Mouse (Mus musculus): Measurements from ENCODE around the gene Adsl. TPM values are rescaled to one million over a fixed set of nuclear protein-coding genes. Genes with fewer than 3 reads are reported as not detected.

Adsl gene
- polyA plus RNA-seq, 1 experiment, result 174 TPM

DNA sequence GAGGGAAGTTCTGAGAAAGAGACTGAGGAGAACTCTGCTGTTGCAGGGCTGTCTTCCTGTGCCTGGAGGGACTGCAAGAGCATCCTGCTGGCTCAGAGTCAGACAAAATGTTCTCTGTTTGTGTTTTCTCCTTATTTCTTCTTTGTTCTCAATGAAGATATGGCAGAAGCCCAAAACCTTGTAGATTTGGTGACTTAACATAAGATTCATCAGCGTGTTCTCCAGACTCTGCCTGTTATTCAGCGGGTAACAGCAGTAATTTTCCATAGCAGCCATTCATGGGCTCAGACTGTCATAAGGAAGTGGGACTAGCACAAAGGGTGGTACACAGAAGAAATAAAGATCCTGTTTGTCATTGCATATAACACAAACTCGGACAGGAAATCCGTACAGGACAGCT is 31.3 kb downstream of the Adsl start:
- no peak for TF ChIP-seq USF1 (IDR thresholded peaks at IDR 0.05; ENCODE audit: low read depth)
- no peak for TF ChIP-seq MYOD1 (IDR thresholded peaks at IDR 0.05; ENCODE audit: control insufficient read depth, insufficient read length, low read depth)
- no peak for TF ChIP-seq FOSL1 (IDR thresholded peaks at IDR 0.05; ENCODE audit: insufficient read depth, low read length, poor library complexity, severe bottlenecking)
- no peak for TF ChIP-seq MYOG (IDR thresholded peaks at IDR 0.05; ENCODE audit: control insufficient read depth, extremely low read depth, insufficient read length)
- TF ChIP-seq CEBPB (IDR thresholded peaks at IDR 0.05; ENCODE audit: low read depth), result no peak
- no peak for TF ChIP-seq MAX (IDR thresholded peaks at IDR 0.05)
- TF ChIP-seq CTCF (IDR thresholded peaks at IDR 0.05; ENCODE audit: control insufficient read depth, insufficient read depth, insufficient read length), result no peak
- H3K79me3 ChIP-seq (ENCODE audit: low read depth), result peaks cover 2% of the 10 kb centered on the region

DNA sequence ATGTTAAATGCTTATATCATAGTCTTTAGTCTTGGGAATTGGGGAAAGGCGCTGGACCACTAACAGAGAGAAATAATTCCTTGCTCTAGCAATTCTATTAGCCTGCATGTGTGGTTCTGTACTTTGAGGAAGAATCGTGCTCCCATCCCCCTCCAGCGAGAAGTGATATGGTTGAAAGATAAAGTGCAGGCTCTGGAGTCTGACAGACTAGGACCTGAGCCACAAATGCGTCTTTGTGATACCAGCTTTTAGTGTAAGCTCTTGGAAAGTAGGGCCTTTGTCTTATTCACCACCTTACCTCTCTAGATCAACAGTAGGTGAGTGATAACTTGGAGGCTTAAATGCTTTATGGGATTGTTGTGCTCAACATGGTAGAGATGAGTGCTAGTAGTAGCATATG is 32.9 kb downstream of the Adsl start:
- no peaks in the 10 kb centered on the region for H3K27me3 ChIP-seq (ENCODE audit: control insufficient read depth, insufficient read depth, insufficient read length)

More for the DNA sequence above, 31.3 kb downstream of the Adsl start:
- Histone ChIP-seq H3K27me3 (ENCODE audit: control insufficient read depth, insufficient read depth, insufficient read length) (no peaks in the 10 kb centered on the region), H3K79me2 (ENCODE audit: control insufficient read depth, insufficient read depth) (peaks cover 8% of the 10 kb centered on the region), H3ac (ENCODE audit: control insufficient read depth, insufficient read length, low read depth) (no peak overlapping the region), H3K36me3 (ENCODE audit: control insufficient read depth, insufficient read depth) (no peaks in the 10 kb centered on the region), H3K4me3 (ENCODE audit: insufficient read depth, poor library complexity, severe bottlenecking) (no peak overlapping the region)

DNA sequence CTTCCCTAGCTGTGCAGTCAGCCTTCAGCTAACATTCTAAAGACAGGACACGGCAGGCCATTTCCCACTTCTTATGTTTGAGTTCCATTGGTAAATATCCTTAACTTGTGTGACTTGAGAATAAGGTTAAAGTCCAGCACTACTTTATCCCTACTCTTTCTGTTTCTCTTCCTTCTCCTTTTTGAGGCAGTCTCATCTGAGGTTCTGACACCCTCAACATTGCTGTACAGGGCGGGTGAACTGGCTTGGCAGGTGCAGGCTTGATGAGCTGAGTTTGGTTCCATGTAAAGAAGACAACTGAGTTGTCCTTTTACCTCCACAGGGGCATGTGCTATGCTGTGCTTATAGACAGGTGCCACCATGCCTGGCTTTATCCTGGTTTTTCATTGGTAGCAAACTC is 35.0 kb downstream of the Adsl start:
- TF ChIP-seq CEBPB (IDR thresholded peaks at IDR 0.05; ENCODE audit: low read depth) (no peak), CTCF (IDR thresholded peaks at IDR 0.05; ENCODE audit: control insufficient read depth, insufficient read depth, insufficient read length) (no peak), USF1 (IDR thresholded peaks at IDR 0.05; ENCODE audit: low read depth) (no peak), MAX (IDR thresholded peaks at IDR 0.05) (no peak), MYOD1 (IDR thresholded peaks at IDR 0.05; ENCODE audit: control insufficient read depth, insufficient read length, low read depth) (no peak), FOSL1 (IDR thresholded peaks at IDR 0.05; ENCODE audit: insufficient read depth, low read length, poor library complexity, severe bottlenecking) (no peak), MYOG (IDR thresholded peaks at IDR 0.05; ENCODE audit: control insufficient read depth, extremely low read depth, insufficient read length) (no peak)
- no peaks in the 10 kb centered on the region for H3K36me3 ChIP-seq (ENCODE audit: control insufficient read depth, insufficient read depth)
- H3K4me3 ChIP-seq (ENCODE audit: insufficient read depth, poor library complexity, severe bottlenecking), result no peak overlapping the region
- H3K79me3 ChIP-seq (ENCODE audit: low read depth), result peaks cover 2% of the 10 kb centered on the region
- H3K27me3 ChIP-seq (ENCODE audit: control insufficient read depth, insufficient read depth, insufficient read length), result no peaks in the 10 kb centered on the region
- H3K79me2 ChIP-seq (ENCODE audit: control insufficient read depth, insufficient read depth), result peaks cover 2% of the 10 kb centered on the region
- H3ac ChIP-seq (ENCODE audit: control insufficient read depth, insufficient read length, low read depth), result no peak overlapping the region

More for the DNA sequence above, 32.9 kb downstream of the Adsl start:
- TF ChIP-seq MYOG (IDR thresholded peaks at IDR 0.05; ENCODE audit: control insufficient read depth, extremely low read depth, insufficient read length) (no peak), USF1 (IDR thresholded peaks at IDR 0.05; ENCODE audit: low read depth) (no peak), MAX (IDR thresholded peaks at IDR 0.05) (no peak), CEBPB (IDR thresholded peaks at IDR 0.05; ENCODE audit: low read depth) (no peak), CTCF (IDR thresholded peaks at IDR 0.05; ENCODE audit: control insufficient read depth, insufficient read depth, insufficient read length) (no peak), MYOD1 (IDR thresholded peaks at IDR 0.05; ENCODE audit: control insufficient read depth, insufficient read length, low read depth) (no peak), FOSL1 (IDR thresholded peaks at IDR 0.05; ENCODE audit: insufficient read depth, low read length, poor library complexity, severe bottlenecking) (no peak)
- Histone ChIP-seq H3K4me3 (ENCODE audit: insufficient read depth, poor library complexity, severe bottlenecking) (no peak overlapping the region), H3ac (ENCODE audit: control insufficient read depth, insufficient read length, low read depth) (no peak overlapping the region), H3K79me2 (ENCODE audit: control insufficient read depth, insufficient read depth) (peaks cover 8% of the 10 kb centered on the region), H3K36me3 (ENCODE audit: control insufficient read depth, insufficient read depth) (no peaks in the 10 kb centered on the region), H3K79me3 (ENCODE audit: low read depth) (peaks cover 2% of the 10 kb centered on the region)

DNA sequence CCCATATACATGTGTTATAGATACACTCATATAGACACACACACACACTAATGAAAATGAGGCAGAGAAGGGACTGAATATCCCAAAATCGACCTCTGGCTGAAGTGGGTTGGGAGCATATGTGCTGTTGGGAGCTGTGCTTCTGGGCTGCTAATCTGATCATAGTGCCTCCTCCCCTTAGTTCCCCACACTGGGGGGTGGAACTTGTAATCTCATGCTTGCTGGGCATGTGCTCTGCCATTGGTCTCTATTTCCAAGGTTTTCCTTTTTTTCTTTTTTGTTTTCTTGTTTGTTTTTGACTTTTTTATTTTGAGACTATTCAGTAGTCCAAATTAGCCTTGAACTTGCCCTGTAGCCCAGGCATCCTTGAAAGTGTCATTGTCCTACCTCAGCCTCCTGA is 40.0 kb downstream of the Adsl start:
- Histone ChIP-seq H3K79me2 (ENCODE audit: control insufficient read depth, insufficient read depth) (peaks cover 11% of the 10 kb centered on the region), H3K4me3 (ENCODE audit: insufficient read depth, poor library complexity, severe bottlenecking) (no peak overlapping the region), H3K27me3 (ENCODE audit: control insufficient read depth, insufficient read depth, insufficient read length) (no peaks in the 10 kb centered on the region), H3ac (ENCODE audit: control insufficient read depth, insufficient read length, low read depth) (no peak overlapping the region), H3K79me3 (ENCODE audit: low read depth) (peaks cover 2% of the 10 kb centered on the region), H3K36me3 (ENCODE audit: control insufficient read depth, insufficient read depth) (no peaks in the 10 kb centered on the region)
- TF ChIP-seq CEBPB (IDR thresholded peaks at IDR 0.05; ENCODE audit: low read depth) (no peak), MYOG (IDR thresholded peaks at IDR 0.05; ENCODE audit: control insufficient read depth, extremely low read depth, insufficient read length) (no peak), USF1 (IDR thresholded peaks at IDR 0.05; ENCODE audit: low read depth) (no peak), FOSL1 (IDR thresholded peaks at IDR 0.05; ENCODE audit: insufficient read depth, low read length, poor library complexity, severe bottlenecking) (no peak), CTCF (IDR thresholded peaks at IDR 0.05; ENCODE audit: control insufficient read depth, insufficient read depth, insufficient read length) (no peak), MAX (IDR thresholded peaks at IDR 0.05) (no peak), MYOD1 (IDR thresholded peaks at IDR 0.05; ENCODE audit: control insufficient read depth, insufficient read length, low read depth) (no peak)

DNA sequence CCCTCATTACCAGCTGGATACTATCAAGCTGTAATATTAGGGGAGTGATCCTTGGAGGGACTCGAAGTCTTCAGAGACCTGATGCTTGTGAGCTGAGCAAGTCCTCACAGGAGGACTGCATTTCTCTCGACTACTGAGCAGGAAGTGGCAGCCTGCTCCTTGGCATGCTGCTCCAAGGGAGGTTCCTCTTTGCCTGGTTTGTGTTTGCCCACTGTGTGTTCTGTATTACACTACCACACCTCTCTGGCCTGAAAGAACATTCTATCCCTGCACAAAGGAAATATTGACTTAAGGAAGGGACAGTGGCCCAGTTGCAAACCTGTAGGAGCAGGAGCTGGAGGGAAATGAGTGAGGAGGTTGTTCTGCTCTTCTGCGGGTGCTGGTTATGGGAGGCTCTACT is 41.4 kb downstream of the Adsl start:
- Histone ChIP-seq H3K4me3 (ENCODE audit: insufficient read depth, poor library complexity, severe bottlenecking) (no peak overlapping the region), H3ac (ENCODE audit: control insufficient read depth, insufficient read length, low read depth) (no peak overlapping the region), H3K36me3 (ENCODE audit: control insufficient read depth, insufficient read depth) (no peaks in the 10 kb centered on the region), H3K27me3 (ENCODE audit: control insufficient read depth, insufficient read depth, insufficient read length) (no peaks in the 10 kb centered on the region), H3K79me2 (ENCODE audit: control insufficient read depth, insufficient read depth) (peaks cover 11% of the 10 kb centered on the region), H3K79me3 (ENCODE audit: low read depth) (peaks cover 2% of the 10 kb centered on the region)
- TF ChIP-seq MYOG (IDR thresholded peaks at IDR 0.05; ENCODE audit: control insufficient read depth, extremely low read depth, insufficient read length), result no peak
- TF ChIP-seq USF1 (IDR thresholded peaks at IDR 0.05; ENCODE audit: low read depth), result no peak
- no peak for TF ChIP-seq MYOD1 (IDR thresholded peaks at IDR 0.05; ENCODE audit: control insufficient read depth, insufficient read length, low read depth)
- TF ChIP-seq FOSL1 (IDR thresholded peaks at IDR 0.05; ENCODE audit: insufficient read depth, low read length, poor library complexity, severe bottlenecking), result no peak
- no peak for TF ChIP-seq MAX (IDR thresholded peaks at IDR 0.05)

DNA sequence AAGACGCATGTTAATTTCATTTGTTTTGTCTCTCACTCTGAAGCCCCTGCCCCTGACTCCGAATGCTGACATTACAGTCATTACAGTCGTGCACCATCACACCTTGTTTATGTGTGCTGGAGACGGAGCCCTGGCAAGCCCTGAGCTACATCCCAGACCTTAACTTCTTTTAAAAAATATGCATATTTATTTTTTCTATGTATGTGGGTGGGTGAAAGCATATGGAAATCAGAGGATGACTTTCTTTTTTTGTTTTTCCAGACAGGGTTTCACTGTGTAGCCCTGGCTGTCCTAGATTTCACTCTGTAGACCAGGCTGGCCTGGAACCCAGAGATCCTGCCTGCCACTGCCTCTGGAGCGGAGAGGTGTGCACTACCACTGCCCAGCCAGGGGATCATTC is 46.7 kb downstream of the Adsl start:
- H3ac ChIP-seq (ENCODE audit: control insufficient read depth, insufficient read length, low read depth), result no peak overlapping the region
- H3K79me3 ChIP-seq (ENCODE audit: low read depth), result no peaks in the 10 kb centered on the region
- H3K79me2 ChIP-seq (ENCODE audit: control insufficient read depth, insufficient read depth), result peaks cover 6% of the 10 kb centered on the region
- H3K36me3 ChIP-seq (ENCODE audit: control insufficient read depth, insufficient read depth), result no peaks in the 10 kb centered on the region
- no peak overlapping the region for H3K4me3 ChIP-seq (ENCODE audit: insufficient read depth, poor library complexity, severe bottlenecking)
- no peak for TF ChIP-seq USF1 (IDR thresholded peaks at IDR 0.05; ENCODE audit: low read depth)
- no peak for TF ChIP-seq MYOG (IDR thresholded peaks at IDR 0.05; ENCODE audit: control insufficient read depth, extremely low read depth, insufficient read length)
- no peak for TF ChIP-seq CEBPB (IDR thresholded peaks at IDR 0.05; ENCODE audit: low read depth)
- TF ChIP-seq MYOD1 (IDR thresholded peaks at IDR 0.05; ENCODE audit: control insufficient read depth, insufficient read length, low read depth), result no peak
- TF ChIP-seq MAX (IDR thresholded peaks at IDR 0.05), result no peak
- no peak for TF ChIP-seq CTCF (IDR thresholded peaks at IDR 0.05; ENCODE audit: control insufficient read depth, insufficient read depth, insufficient read length)
- no peak for TF ChIP-seq FOSL1 (IDR thresholded peaks at IDR 0.05; ENCODE audit: insufficient read depth, low read length, poor library complexity, severe bottlenecking)
- no peaks in the 10 kb centered on the region for H3K27me3 ChIP-seq (ENCODE audit: control insufficient read depth, insufficient read depth, insufficient read length)
